Mouse (Mus musculus) thymus, postnatal 4 days (tissue): ENCODE results near the gene Lgals12.

ENCODE experiments used
- DNase-seq: peaks from one replicate; pipeline ENCODE4 v3.0.0; 2021

Lgals12 gene

GRCm38 (mm10) chr19:7606801-7607689 lies at the start of gene Lgals12:
TSS of gene Lgals12 (minus strand) at chr19:7607193.
- no peak for DNase-seq

GRCm38 (mm10) chr19:7648913-7649666 lies 42.1 kb upstream of the Lgals12 start:
- no peak for DNase-seq

GRCm38 (mm10) chr19:7633786-7634185 lies 26.8 kb upstream of the Lgals12 start:
- no peak for DNase-seq

GRCm38 (mm10) chr19:7633021-7633420 lies 26.0 kb upstream of the Lgals12 start:
- DNase-seq, result no peak

GRCm38 (mm10) chr19:7617696-7618095 lies 10.7 kb upstream of the Lgals12 start:
- DNase-seq, result peak; percentile 69

GRCm38 (mm10) chr19:7617085-7617484 lies 10.1 kb upstream of the Lgals12 start:
- DNase-seq, result no peak

GRCm38 (mm10) chr19:7616231-7616930 lies 9.4 kb upstream of the Lgals12 start:
- DNase-seq, result no peak

GRCm38 (mm10) chr19:7613151-7613550 lies 6.2 kb upstream of the Lgals12 start:
- no peak for DNase-seq

GRCm38 (mm10) chr19:7611942-7612757 lies 5.2 kb upstream of the Lgals12 start, which contains the start of gene Hrasls5:
TSS of gene Hrasls5 (plus strand) at chr19:7612541.
- peak; percentile 41 for DNase-seq

GRCm38 (mm10) chr19:7607690-7608201 lies 753 bp upstream of the Lgals12 start:
- no peak for DNase-seq

- DNase-seq, result no peak
Measured at GRCm38 (mm10) chr19:7605930-7606783, 836 bp downstream of the Lgals12 start.

GRCm38 (mm10) chr19:7605013-7605412 lies 2.0 kb downstream of the Lgals12 start:
- no peak for DNase-seq

- DNase-seq, result no peak
Measured at GRCm38 (mm10) chr19:7604107-7604506, 2.9 kb downstream of the Lgals12 start.

GRCm38 (mm10) chr19:7601551-7601950 lies 5.4 kb downstream of the Lgals12 start:
- DNase-seq, result no peak

- no peak for DNase-seq
Measured at GRCm38 (mm10) chr19:7598481-7598880, 8.5 kb downstream of the Lgals12 start.

GRCm38 (mm10) chr19:7595534-7595933 lies 11.5 kb downstream of the Lgals12 start:
- DNase-seq, result peak; percentile 18

GRCm38 (mm10) chr19:7592018-7592417 lies 15.0 kb downstream of the Lgals12 start:
- DNase-seq, result no peak

GRCm38 (mm10) chr19:7590795-7591194 lies 16.2 kb downstream of the Lgals12 start:
- no peak for DNase-seq

- DNase-seq, result no peak
Measured at GRCm38 (mm10) chr19:7585764-7586163, 21.2 kb downstream of the Lgals12 start.

GRCm38 (mm10) chr19:7585279-7585678 lies 21.7 kb downstream of the Lgals12 start:
- no peak for DNase-seq

- no peak for DNase-seq
Measured at GRCm38 (mm10) chr19:7583599-7583998, 23.4 kb downstream of the Lgals12 start.
